In genomic region chr11:58127544-58127943, GRCm38 (mm10) we compare ENCODE assay signal across 1 mouse cellular context.
TF ChIP-seq lines count a peak whose summit lies in the region.

No protein-coding gene starts in this region.

TF ChIP-seq in MEL, 35 proteins besides CTCF, POLR2A, EP300 and RAD21 (continued from another document):
- TF ChIP-seq ZKSCAN1 (IDR thresholded peaks at IDR 0.05; ENCODE audit: low read depth, low read length) = no peak
- no peak for TF ChIP-seq NELFE (IDR thresholded peaks at IDR 0.05; ENCODE audit: low read depth, low read length)
- 0 out of 2 replicates have a peak, but pooled peaks have one; percentile 17 for TF ChIP-seq HCFC1 (IDR thresholded peaks at IDR 0.05; ENCODE audit: low read depth, low read length)
- TF ChIP-seq USF1 (IDR thresholded peaks at IDR 0.05; ENCODE audit: low read depth, low read length) = peak; percentile 95
- peak; percentile 83; the same call in 1 of the 2 replicates for TF ChIP-seq MYC (IDR thresholded peaks at IDR 0.05; ENCODE audit: low read depth, low read length)
- no peak for TF ChIP-seq UBTF (IDR thresholded peaks at IDR 0.05; ENCODE audit: borderline replicate concordance, insufficient read depth, low read depth, low read length)
- no peak for TF ChIP-seq ZC3H11A (IDR thresholded peaks at IDR 0.05; ENCODE audit: low read depth, low read length)
- TF ChIP-seq SIN3A (IDR thresholded peaks at IDR 0.05; ENCODE audit: low read length) = peak; percentile 93
- TF ChIP-seq MEF2A (IDR thresholded peaks at IDR 0.05; ENCODE audit: extremely low read depth, insufficient replicate concordance, low read depth, low read length, poor library complexity, severe bottlenecking) = no peak
- TF ChIP-seq MAZ (IDR thresholded peaks at IDR 0.05; ENCODE audit: low read depth, low read length) = no peak
- TF ChIP-seq MXI1 (IDR thresholded peaks at IDR 0.05; ENCODE audit: low read depth, low read length) = peak; percentile 97
- TF ChIP-seq BHLHE40 (IDR thresholded peaks at IDR 0.05; ENCODE audit: borderline replicate concordance, low read depth, low read length) = peak; percentile 86
- no peak for TF ChIP-seq POLR2AphosphoS5 (IDR thresholded peaks at IDR 0.05; ENCODE audit: borderline replicate concordance, low read depth, low read length)
- peak; percentile 53; the same call in 1 of the 2 replicates for TF ChIP-seq MYB (IDR thresholded peaks at IDR 0.05; ENCODE audit: low read depth, low read length)
- no peak for TF ChIP-seq ELF1 (IDR thresholded peaks at IDR 0.05; ENCODE audit: low read depth, low read length)
- TF ChIP-seq NRF1 (IDR thresholded peaks at IDR 0.05; ENCODE audit: insufficient read depth, low read depth, low read length, poor library complexity, severe bottlenecking) = peak; percentile 8; the same call in 1 of the 2 replicates
- TF ChIP-seq TBP (IDR thresholded peaks at IDR 0.05; ENCODE audit: low read depth, low read length) = no peak
- TF ChIP-seq E2F4 (IDR thresholded peaks at IDR 0.05; ENCODE audit: borderline replicate concordance, low read depth, low read length) = no peak
- peak; percentile 80 for TF ChIP-seq TCF12 (IDR thresholded peaks at IDR 0.05; ENCODE audit: low read depth, low read length)
- TF ChIP-seq MAFK (IDR thresholded peaks at IDR 0.05; ENCODE audit: borderline replicate concordance, low read depth, low read length) = no peak
- peak; percentile 72 for TF ChIP-seq ETS1 (IDR thresholded peaks at IDR 0.05; ENCODE audit: low read depth, low read length)
- TF ChIP-seq ZMIZ1 (IDR thresholded peaks at IDR 0.05; ENCODE audit: low read depth, low read length) = no peak
